Mouse (Mus musculus): ENCODE results near the gene Mrm2. TPM values are rescaled to one million over a fixed set of nuclear protein-coding genes. Genes with fewer than 3 reads are reported as not detected.

The Mrm2 gene
- polyA plus RNA-seq, 1 experiment: 4.6 TPM

DNA sequence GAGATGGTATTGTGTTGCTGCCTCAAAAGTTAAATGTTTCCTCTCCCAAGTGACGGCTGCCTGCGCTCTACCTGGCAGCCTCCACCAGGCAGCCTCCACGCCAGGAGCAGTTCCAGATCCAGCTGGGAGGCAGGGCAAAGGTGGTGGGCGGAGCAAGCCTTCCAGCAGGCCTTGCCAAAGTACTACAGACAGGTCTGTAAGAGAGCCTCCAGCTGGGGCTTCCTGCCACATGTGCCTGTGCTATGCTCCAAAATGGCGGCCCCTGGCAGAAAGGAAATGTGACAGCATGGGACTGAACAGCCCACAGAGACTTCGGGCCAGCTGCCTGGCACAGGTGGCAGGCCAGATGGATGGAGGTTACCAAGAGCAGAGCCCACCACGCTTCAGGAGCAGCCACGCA, 49.3 kb downstream of the Mrm2 start:
- no peaks in the 10 kb centered on the region for H3K4me1 ChIP-seq (ENCODE audit: control insufficient read depth, insufficient read depth, low read length)
- WGBS: 82% methylated on average over 8 of the region's 8 CpGs
- no peak overlapping the region for H3K4me3 ChIP-seq (replicated peaks; ENCODE audit: control insufficient read depth, low read depth, low read length)
- no peak overlapping the region for H3K27ac ChIP-seq (ENCODE audit: control insufficient read depth, insufficient read depth, low read depth, low read length, poor library complexity)
- TF ChIP-seq CTCF (IDR thresholded peaks at IDR 0.05; ENCODE audit: control insufficient read depth, insufficient read depth, low read length) (no peak), POLR2A (IDR thresholded peaks at IDR 0.05; ENCODE audit: borderline replicate concordance, control insufficient read depth, low read depth, low read length) (no peak)

DNA sequence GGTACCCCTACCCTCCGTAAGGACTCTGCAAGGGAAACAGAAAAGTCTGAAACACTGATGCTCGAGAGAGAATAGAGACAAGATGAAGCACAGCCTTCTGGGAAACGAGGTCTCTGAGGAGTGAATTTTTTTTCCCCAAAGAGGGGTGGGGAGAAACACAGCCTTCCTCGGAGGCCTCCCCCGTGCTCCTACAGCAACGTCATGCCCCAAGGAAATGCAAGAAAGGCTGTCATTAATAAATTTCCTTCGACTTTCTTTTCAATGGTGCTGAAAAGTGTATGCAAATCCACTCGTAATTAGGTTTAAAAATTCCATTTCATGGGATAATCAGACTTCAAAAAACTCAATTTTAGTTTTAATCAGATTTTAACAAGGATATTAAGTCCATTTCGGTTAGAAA, 51.5 kb downstream of the Mrm2 start:
- TF ChIP-seq POLR2A (IDR thresholded peaks at IDR 0.05; ENCODE audit: borderline replicate concordance, control insufficient read depth, low read depth, low read length): no peak
- no peak for TF ChIP-seq CTCF (IDR thresholded peaks at IDR 0.05; ENCODE audit: control insufficient read depth, insufficient read depth, low read length)
- 87% methylated on average over 9 of the region's 9 CpGs for WGBS
- Histone ChIP-seq H3K4me1 (ENCODE audit: control insufficient read depth, insufficient read depth, low read length) (no peaks in the 10 kb centered on the region), H3K27ac (ENCODE audit: control insufficient read depth, insufficient read depth, low read depth, low read length, poor library complexity) (no peak overlapping the region), H3K4me3 (replicated peaks; ENCODE audit: control insufficient read depth, low read depth, low read length) (no peak overlapping the region)

Other genes starting within 250 kb of the Mrm2 start
- 19.0 and 24.7 TPM in 2 replicates for gene Mad1l1, start 10.3 kb downstream of the Mrm2 start, polyA plus RNA-seq (2011; ENCODE audit: insufficient read depth, insufficient read length, low replicate concordance, missing spikeins)
- 29.0 and 30.0 TPM in 2 replicates for gene Nudt1, start 10.2 kb downstream of the Mrm2 start, polyA plus RNA-seq (2011; ENCODE audit: insufficient read depth, insufficient read length, low replicate concordance, missing spikeins)
- gene Snx8, start 57.4 kb upstream of the Mrm2 start, polyA plus RNA-seq (2011; ENCODE audit: insufficient read depth, insufficient read length, low replicate concordance, missing spikeins): 18.1 and 26.3 TPM in 2 replicates
- gene Eif3b, start 87.4 kb upstream of the Mrm2 start, polyA plus RNA-seq (2011; ENCODE audit: insufficient read depth, insufficient read length, low replicate concordance, missing spikeins): 69.8 and 90.3 TPM in 2 replicates
- gene Gm4869, start 113.7 kb upstream of the Mrm2 start, polyA plus RNA-seq (2011; ENCODE audit: insufficient read depth, insufficient read length, low replicate concordance, missing spikeins): not detected in 2 replicates
- gene Chst12, start 173.7 kb upstream of the Mrm2 start, polyA plus RNA-seq (2011; ENCODE audit: insufficient read depth, insufficient read length, low replicate concordance, missing spikeins): 13.2 and 25.2 TPM in 2 replicates
- not detected in 2 replicates for gene Grifin, start 233.2 kb upstream of the Mrm2 start, polyA plus RNA-seq (2011; ENCODE audit: insufficient read depth, insufficient read length, low replicate concordance, missing spikeins)